Mouse (Mus musculus) forebrain, embryonic 12.5 days (tissue): ENCODE measurements at regions not wholly inside any gene's neighbourhood (a gene's known extent, or its start where the extent isn't known, plus 50 kb on each side); places are given as distances from the start of the nearest gene placed in this dataset.
A peak's percentile ranks its signal among the peaks of the same experiment; 100 is the strongest.

Source experiments
- ATAC-seq: fragments of 200-750 bp; cut with Nextera tagmentation; 2 replicates; pipeline ENCODE4 v1.8.0; 2017; ENCODE audit warnings: moderate TSS enrichment; ENCODE audit not compliant: low FRiP score
- H3K27ac ChIP-seq: fragments of 300-500 bp; sonication (generic); 2 replicates; pipeline ENCODE4 v1.5.1; 2016; ENCODE audit warnings: mild to moderate bottlenecking
- H3K27me3 ChIP-seq: fragments of 300-500 bp; sonication (generic); 2 replicates; pipeline ENCODE4 v1.6.1; 2016; ENCODE audit warnings: mild to moderate bottlenecking
- H3K36me3 ChIP-seq: fragments of 300-500 bp; sonication (generic); replicated peaks from 2 replicates; pipeline ENCODE4 v1.6.1; 2016; ENCODE audit warnings: mild to moderate bottlenecking
- H3K4me1 ChIP-seq: fragments of 300-500 bp; sonication (generic); 2 replicates; pipeline ENCODE4 v1.6.1; 2016
- H3K4me2 ChIP-seq: fragments of 300-500 bp; sonication (generic); 2 replicates; pipeline ENCODE4 v1.6.1; 2016; ENCODE audit warnings: mild to moderate bottlenecking, moderate library complexity
- H3K4me3 ChIP-seq: fragments of 300-500 bp; sonication (generic); replicated peaks from 2 replicates; pipeline ENCODE4 v1.5.1; 2016; ENCODE audit warnings: mild to moderate bottlenecking
- H3K9ac ChIP-seq: fragments of 300-500 bp; sonication (generic); 2 replicates; pipeline ENCODE4 v1.6.1; 2016; ENCODE audit warnings: mild to moderate bottlenecking
- H3K9me3 ChIP-seq: fragments of 300-500 bp; sonication (generic); 2 replicates; pipeline ENCODE4 v1.6.1; 2016
- WGBS: fragments of 180-500 bp; shearing (Covaris S2); methylation state at CpG from one replicate; pipeline ENCODE4 v1.1.7; 2016; 5-methylcytosine and 5-hydroxymethylcytosine counted together

DNA sequence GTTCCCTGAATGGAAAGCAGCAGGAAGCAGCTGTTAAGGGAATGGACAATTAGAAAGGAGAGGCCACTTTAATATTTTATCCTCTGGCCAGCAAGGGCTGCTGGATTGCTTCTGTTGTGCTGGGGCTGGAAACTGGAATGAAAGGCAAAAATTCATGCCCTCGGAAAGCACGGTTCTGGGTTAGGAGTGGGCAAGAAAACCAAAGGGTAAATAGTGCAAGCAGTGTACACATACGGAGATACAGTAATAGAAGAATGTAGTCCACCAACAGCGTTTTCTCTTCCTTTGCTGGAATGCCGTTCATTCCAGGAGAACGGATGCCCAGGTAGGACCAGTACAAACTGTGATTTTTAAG lies 50.8 kb upstream of the Zfr start:
- Histone ChIP-seq H3K27me3 (no peaks in the 10 kb centered on the region), H3K4me2 (no peak overlapping the region), H3K4me1 (no peaks in the 10 kb centered on the region), H3K36me3 (no peaks in the 10 kb centered on the region), H3K9ac (no peak overlapping the region), H3K4me3 (no peak overlapping the region), H3K9me3 (0 out of 2 replicates have a peak, but pooled peaks cover 6% of the 10 kb centered on the region), H3K27ac (0 out of 2 replicates have a peak overlapping the region, but pooled peaks have one; percentile 2)
- 77% methylated on average over 6 of the region's 6 CpGs for WGBS
- ATAC-seq: no peak

DNA sequence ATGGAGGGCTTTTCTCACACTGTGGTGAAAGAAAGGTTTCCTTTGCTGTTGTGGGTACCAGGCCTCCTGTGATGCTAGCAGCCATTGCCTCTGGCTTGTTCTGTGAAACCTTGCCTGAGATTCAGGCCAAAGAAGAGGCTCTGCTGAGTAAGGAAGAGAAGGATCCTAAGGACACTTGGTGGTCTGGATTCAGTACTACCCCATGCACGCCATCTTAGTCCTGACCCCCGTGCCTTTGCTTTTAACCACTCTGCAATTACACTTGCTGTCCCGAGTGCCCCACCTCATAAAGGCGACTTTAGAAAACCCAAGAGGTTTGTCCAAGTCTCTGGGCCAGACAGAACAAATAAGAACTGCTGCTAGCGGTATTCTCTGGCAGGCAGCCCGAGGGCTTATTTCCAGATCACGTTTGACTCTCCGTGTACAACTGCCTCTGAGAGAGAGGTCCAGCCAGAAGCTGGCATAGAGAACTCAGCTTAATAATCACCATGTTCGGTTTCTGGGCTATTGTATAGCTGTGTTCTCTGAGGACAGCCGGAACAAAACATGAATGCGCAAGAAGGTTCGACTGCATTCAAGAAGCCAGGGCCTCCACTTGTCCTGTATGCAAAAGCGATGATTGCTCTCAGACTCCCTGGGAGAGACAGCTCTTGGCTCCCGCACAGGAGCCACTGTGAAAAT lies 51.3 kb upstream of the Zfr start:
- WGBS: 58% methylated on average over 14 of the region's 14 CpGs
- H3K27ac ChIP-seq: peak overlapping the region; percentile 38; the same call in 1 of the 2 replicates
- ATAC-seq: peak; percentile 33; the same call in 1 of the 2 replicates

DNA sequence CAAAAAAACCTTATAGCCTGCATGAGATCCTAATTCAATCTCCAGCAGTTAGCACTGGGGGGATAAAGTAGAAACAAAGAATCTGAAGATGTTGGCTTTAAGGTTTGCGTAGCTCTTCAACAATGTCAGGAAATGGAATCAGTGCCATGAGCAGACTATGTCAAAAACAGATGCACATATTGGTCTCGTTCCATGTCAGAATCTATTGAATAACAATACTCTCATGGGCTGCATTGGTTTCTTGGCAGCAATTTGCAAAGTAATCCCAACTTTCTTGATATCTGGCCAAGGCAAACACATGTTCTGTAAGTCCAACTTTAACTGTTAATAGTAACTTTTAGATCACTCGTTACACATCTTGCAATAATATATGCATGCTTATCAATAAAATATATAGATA lies 58.1 kb upstream of the Sub1 start:
- Histone ChIP-seq H3K4me3 (no peak overlapping the region), H3K9me3 (no peaks in the 10 kb centered on the region), H3K4me2 (no peak overlapping the region), H3K27ac (no peak overlapping the region), H3K36me3 (no peaks in the 10 kb centered on the region), H3K4me1 (no peaks in the 10 kb centered on the region), H3K9ac (no peak overlapping the region), H3K27me3 (no peaks in the 10 kb centered on the region)
- ATAC-seq: no peak
- 93% methylated on average over 3 of the region's 3 CpGs for WGBS

More for the DNA sequence above, 51.3 kb upstream of the Zfr start:
- no peak overlapping the region for H3K9ac ChIP-seq
- H3K27me3 ChIP-seq: no peaks in the 10 kb centered on the region
- no peak overlapping the region for H3K4me3 ChIP-seq
- H3K9me3 ChIP-seq: 0 out of 2 replicates have a peak, but pooled peaks cover 6% of the 10 kb centered on the region
- no peaks in the 10 kb centered on the region for H3K36me3 ChIP-seq
- no peak overlapping the region for H3K4me2 ChIP-seq
- H3K4me1 ChIP-seq: no peaks in the 10 kb centered on the region

DNA sequence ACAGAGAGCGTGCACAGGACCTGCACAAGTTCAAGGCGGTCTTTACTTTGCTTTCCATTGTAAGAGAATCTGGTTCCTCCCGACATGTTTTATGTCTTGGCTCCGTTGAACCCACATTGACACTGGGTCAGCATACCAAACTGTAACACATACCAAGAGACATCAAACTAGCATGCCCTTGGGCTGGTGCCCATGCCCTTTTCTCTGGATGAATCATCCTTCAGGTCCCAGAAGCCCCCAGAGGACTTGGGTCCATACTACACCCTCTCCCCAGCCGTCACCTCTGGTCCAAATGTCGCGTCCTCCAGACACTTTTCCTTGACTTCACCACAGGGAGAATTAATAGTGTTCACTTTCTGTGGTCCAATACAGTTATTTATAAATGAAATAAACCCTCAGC lies 56.8 kb upstream of the Sub1 start:
- Histone ChIP-seq H3K4me3 (no peak overlapping the region), H3K9ac (no peak overlapping the region), H3K9me3 (no peaks in the 10 kb centered on the region), H3K27ac (no peak overlapping the region), H3K4me1 (no peaks in the 10 kb centered on the region), H3K27me3 (no peaks in the 10 kb centered on the region), H3K4me2 (no peak overlapping the region), H3K36me3 (no peaks in the 10 kb centered on the region)
- WGBS: 91% methylated on average over 7 of the region's 7 CpGs
- ATAC-seq: no peak

DNA sequence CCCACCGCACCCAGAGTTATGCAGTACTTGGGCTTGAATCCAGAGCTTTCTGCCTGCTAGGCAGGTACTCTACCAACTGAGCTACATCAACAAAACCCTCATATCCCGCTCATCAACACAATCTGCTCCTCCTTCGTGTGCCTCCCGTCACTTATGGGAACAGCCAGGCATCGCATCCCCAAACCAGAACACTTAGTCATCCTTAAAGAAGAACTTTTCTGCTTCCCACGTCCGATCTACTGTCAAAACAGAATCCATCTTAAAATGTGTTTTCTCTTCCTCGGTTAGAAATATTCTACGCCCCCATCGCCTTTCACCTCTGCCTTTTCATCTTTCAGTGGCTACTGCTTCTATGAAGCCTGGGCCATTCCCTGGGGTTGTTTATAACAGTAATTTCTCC lies 52.2 kb upstream of the Sub1 start:
- H3K27me3 ChIP-seq: no peaks in the 10 kb centered on the region
- no peak overlapping the region for H3K4me2 ChIP-seq
- ATAC-seq: no peak
- H3K36me3 ChIP-seq: no peaks in the 10 kb centered on the region
- no peak overlapping the region for H3K9ac ChIP-seq
- H3K4me1 ChIP-seq: no peaks in the 10 kb centered on the region
- 93% methylated on average over 10 of the region's 10 CpGs for WGBS
- no peak overlapping the region for H3K27ac ChIP-seq
- no peak overlapping the region for H3K4me3 ChIP-seq
- no peaks in the 10 kb centered on the region for H3K9me3 ChIP-seq

DNA sequence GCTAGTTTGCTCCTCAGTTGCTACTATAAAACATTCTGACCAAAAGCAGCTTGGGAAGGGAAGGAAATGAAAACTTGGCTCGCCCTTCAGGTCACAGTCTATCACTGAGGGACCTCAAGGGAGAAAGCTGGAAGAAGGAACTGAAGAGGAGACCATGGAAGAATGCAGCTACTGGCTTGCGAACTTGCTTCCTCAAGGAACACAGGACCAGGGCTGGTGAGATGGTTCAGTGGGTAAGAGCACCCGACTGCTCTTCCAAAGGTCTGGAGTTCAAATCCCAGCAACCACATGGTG lies 51.4 kb upstream of the Sub1 start:
- Histone ChIP-seq H3K27ac (no peak overlapping the region), H3K4me3 (no peak overlapping the region), H3K9me3 (no peaks in the 10 kb centered on the region), H3K4me1 (no peaks in the 10 kb centered on the region), H3K9ac (no peak overlapping the region), H3K4me2 (no peak overlapping the region), H3K36me3 (no peaks in the 10 kb centered on the region), H3K27me3 (no peaks in the 10 kb centered on the region)
- WGBS: 95% methylated on average over 3 of the region's 3 CpGs
- ATAC-seq: no peak

DNA sequence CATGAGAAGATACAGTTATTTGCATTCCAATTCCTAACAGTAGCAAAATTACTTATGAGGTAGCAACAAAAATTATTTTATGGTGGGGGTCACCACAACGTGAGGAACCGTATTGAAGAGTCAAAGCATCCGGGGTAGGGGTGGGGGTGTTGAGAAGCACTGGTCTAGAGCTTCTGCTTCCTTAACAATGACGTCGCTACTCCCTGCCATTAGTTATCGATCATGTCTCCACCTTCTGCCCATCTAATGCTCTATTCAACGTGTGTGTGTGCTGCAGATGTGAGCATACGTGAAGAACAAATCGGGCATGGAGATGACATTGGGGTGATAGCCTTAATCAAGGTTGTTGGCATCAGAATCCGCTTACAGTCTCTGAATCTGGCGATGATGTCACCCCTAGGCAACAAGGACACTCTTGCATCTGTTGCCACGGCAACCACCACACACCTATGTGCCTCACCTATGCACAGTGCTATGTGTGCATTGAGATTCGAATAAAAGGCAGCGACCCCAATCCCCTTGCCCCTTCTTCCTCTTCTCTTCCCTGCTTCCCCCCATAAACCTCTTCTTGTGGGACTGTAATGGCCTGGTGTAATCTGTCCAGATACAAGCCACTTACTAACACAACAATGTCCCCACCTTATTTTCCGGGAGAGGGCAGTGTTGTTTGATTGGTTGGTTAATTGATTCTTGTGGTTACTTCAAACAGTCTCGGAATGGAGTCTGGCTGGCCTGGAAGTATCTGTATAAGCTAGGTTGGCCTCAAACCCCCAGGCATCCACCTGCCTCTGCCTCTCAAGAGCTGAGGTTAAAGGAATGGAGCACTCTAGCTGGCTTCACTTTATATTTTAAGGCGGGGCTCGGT lies 50.8 kb upstream of the Sub1 start:
- H3K27ac ChIP-seq: no peak overlapping the region
- H3K4me2 ChIP-seq: no peak overlapping the region
- no peaks in the 10 kb centered on the region for H3K36me3 ChIP-seq
- no peak overlapping the region for H3K9ac ChIP-seq
- no peak overlapping the region for H3K4me3 ChIP-seq
- 89% methylated on average over 18 of the region's 18 CpGs for WGBS
- H3K9me3 ChIP-seq: no peaks in the 10 kb centered on the region
- H3K27me3 ChIP-seq: no peaks in the 10 kb centered on the region
- no peak for ATAC-seq
- no peaks in the 10 kb centered on the region for H3K4me1 ChIP-seq
